Mouse (Mus musculus) left cerebral cortex, adult 9 months (tissue): ENCODE measurements around the gene Inpp4a.

Source experiments
- DNase-seq, 2 experiments: peaks; one replicate each; pipeline ENCODE4 v3.0.0; 2022; ENCODE audit warnings: low spot score in 2 of 2

The Inpp4a gene

GRCm38 (mm10) chr1:37356305-37356704 lies 56.6 kb downstream of the Inpp4a start:
- no peak for DNase-seq

- DNase-seq, result no peak
Observed at GRCm38 (mm10) chr1:37357173-37357572, 57.5 kb downstream of the Inpp4a start.

- DNase-seq, result no peak
Observed at GRCm38 (mm10) chr1:37358621-37359020, 59.0 kb downstream of the Inpp4a start.

GRCm38 (mm10) chr1:37359395-37360092 lies 59.9 kb downstream of the Inpp4a start:
- DNase-seq, result no peak

GRCm38 (mm10) chr1:37360781-37361180 lies 61.1 kb downstream of the Inpp4a start:
- DNase-seq, result no peak

GRCm38 (mm10) chr1:37362721-37363120 lies 63.1 kb downstream of the Inpp4a start:
- DNase-seq, result no peak

- DNase-seq, result peak; percentile 64 to 88
Observed at GRCm38 (mm10) chr1:37368125-37368524, 68.5 kb downstream of the Inpp4a start.

- peak in 1 of 2 experiments; percentile 42 for DNase-seq
Observed at GRCm38 (mm10) chr1:37368768-37369385, 69.2 kb downstream of the Inpp4a start.

- no peak for DNase-seq
Observed at GRCm38 (mm10) chr1:37376177-37376576, 76.5 kb downstream of the Inpp4a start.

GRCm38 (mm10) chr1:37376751-37377150 lies 77.1 kb downstream of the Inpp4a start:
- no peak for DNase-seq

GRCm38 (mm10) chr1:37378095-37378494 lies 78.4 kb downstream of the Inpp4a start:
- DNase-seq, result peak in 1 of 2 experiments; percentile 42

GRCm38 (mm10) chr1:37379536-37379935 lies 79.9 kb downstream of the Inpp4a start:
- no peak for DNase-seq

GRCm38 (mm10) chr1:37380913-37381312 lies 81.2 kb downstream of the Inpp4a start:
- no peak for DNase-seq

- DNase-seq, result no peak
Observed at GRCm38 (mm10) chr1:37384304-37384703, 84.6 kb downstream of the Inpp4a start.

- DNase-seq, result no peak
Observed at GRCm38 (mm10) chr1:37386448-37386971, 86.8 kb downstream of the Inpp4a start.

GRCm38 (mm10) chr1:37393174-37393573 lies 93.5 kb downstream of the Inpp4a start:
- peak in 1 of 2 experiments; percentile 58 for DNase-seq

- no peak for DNase-seq
Observed at GRCm38 (mm10) chr1:37396481-37396880, 96.8 kb downstream of the Inpp4a start.

GRCm38 (mm10) chr1:37398961-37399360 lies 99.3 kb downstream of the Inpp4a start:
- no peak for DNase-seq

GRCm38 (mm10) chr1:37399734-37400133 lies 100.1 kb downstream of the Inpp4a start:
- no peak for DNase-seq

- DNase-seq, result peak in 1 of 2 experiments; percentile 59
Observed at GRCm38 (mm10) chr1:37401687-37402086, 102.0 kb downstream of the Inpp4a start.

GRCm38 (mm10) chr1:37405137-37405536 lies 105.5 kb downstream of the Inpp4a start:
- DNase-seq, result no peak

- DNase-seq, result no peak
Observed at GRCm38 (mm10) chr1:37407228-37407627, 107.6 kb downstream of the Inpp4a start.

- no peak for DNase-seq
Observed at GRCm38 (mm10) chr1:37408059-37408458, 108.4 kb downstream of the Inpp4a start.
